Mouse (Mus musculus): ENCODE results near the gene Pik3r3.

DNA sequence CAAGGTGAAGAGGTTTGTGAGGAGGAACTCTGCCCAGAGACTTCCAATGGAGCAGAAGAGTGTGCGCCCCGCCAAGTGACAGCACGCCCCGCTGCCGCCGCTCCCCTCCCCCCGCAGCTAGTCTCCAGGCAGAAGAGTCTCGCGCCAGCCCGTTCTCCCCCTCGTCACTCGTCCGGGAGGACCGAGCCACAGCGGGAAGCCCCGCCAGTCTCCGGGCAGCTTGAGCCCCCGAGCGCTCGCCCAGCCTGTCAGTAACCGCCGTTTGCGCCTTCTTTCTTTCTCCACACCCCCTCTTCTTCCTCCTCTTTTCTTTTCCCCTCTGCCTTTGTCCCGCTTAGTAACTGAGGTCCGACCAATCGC lies 658 bp upstream of the Pik3r3 start:
- no peak for TF ChIP-seq TCF12 (IDR thresholded peaks at IDR 0.05; ENCODE audit: insufficient read depth, poor library complexity, severe bottlenecking)
- peak; percentile 74 for TF ChIP-seq POLR2A (IDR thresholded peaks at IDR 0.05; ENCODE audit: insufficient read length, low read depth)
- no peak for TF ChIP-seq MYOD1 (IDR thresholded peaks at IDR 0.05; ENCODE audit: control insufficient read depth in 1 of 3, insufficient read length in 2 of 3, low read depth in 2 of 3)
- no peak for TF ChIP-seq MAX (IDR thresholded peaks at IDR 0.05; ENCODE audit: low read depth)
- no peak for TF ChIP-seq USF1 (IDR thresholded peaks at IDR 0.05; ENCODE audit: low read depth)
- no peak for TF ChIP-seq MYOG (IDR thresholded peaks at IDR 0.05; ENCODE audit: control insufficient read depth in 1 of 3, insufficient read depth in 1 of 3, insufficient read length in 2 of 3, low read depth in 2 of 3)
- peak; percentile 75 for TF ChIP-seq POLR2AphosphoS2 (IDR thresholded peaks at IDR 0.05; ENCODE audit: insufficient read length, low read depth)
- TF ChIP-seq E2F4 (IDR thresholded peaks at IDR 0.05; ENCODE audit: insufficient read depth), result no peak
- TF ChIP-seq CEBPB (IDR thresholded peaks at IDR 0.05; ENCODE audit: insufficient read depth, poor library complexity, severe bottlenecking), result no peak
